Mouse (Mus musculus) macrophage (primary cell): ENCODE results near the gene Retnla. TPM values are rescaled to one million over a fixed set of nuclear protein-coding genes. Genes with fewer than 3 reads are reported as not detected.
"Not testable (repeated sequence)": the region's sequence is repeated elsewhere in the genome, so short reads cannot be mapped to it uniquely, and the experiment has no call there.

Experiments used
- H3K27ac ChIP-seq: fragments of 350-480 bp; formaldehyde crosslinking; 2 replicates; pipeline ENCODE4 v1.9.0; 2021
- H3K36me3 ChIP-seq: fragments of 350-480 bp; formaldehyde crosslinking; 2 replicates; pipeline ENCODE4 v1.9.0; 2021; ENCODE audit errors: inconsistent target
- H3K4me3 ChIP-seq: fragments of 350-480 bp; formaldehyde crosslinking; 2 replicates; pipeline ENCODE4 v1.9.0; 2021; ENCODE audit errors: inconsistent target
- H3K79me2 ChIP-seq: fragments of 350-480 bp; formaldehyde crosslinking; 2 replicates; pipeline ENCODE4 v1.9.0; 2021; ENCODE audit errors: inconsistent target
- WGBS: methylation state at CpG from one replicate; pipeline ENCODE4 v1.1.7; 2026; ENCODE audit warnings: inconsistent platforms; ENCODE audit not compliant: missing documents; 5-methylcytosine and 5-hydroxymethylcytosine counted together
- polyA plus RNA-seq: library from polyadenylated mRNA; stranded (reverse); fragments of 250-400 nt; gene quantifications from 3 replicates; pipeline ENCODE4 v1.2.4, GENCODE M21; 2018; ENCODE audit warnings: inconsistent platforms
- total RNA-seq, 78 experiments: library from RNA; depleted of rRNA; stranded (reverse); fragments of 250-400 nt; gene quantifications; 1 replicate in 9 of 78; 2 replicates in 24 of 78; 3 replicates in 43 of 78; 4 replicates in 2 of 78; pipeline ENCODE4 v1.2.4; 2018; ENCODE audit warnings: inconsistent platforms in 56 of 78

The Retnla gene
- total RNA-seq (2018; cell fraction: chromatin; rRNA removed): not detected
- 1 to 10 TPM in 1 of 26 experiments, not detected in 25; 1.0 TPM for total RNA-seq (2018; cell fraction: cytosol; rRNA removed)
- total RNA-seq (2018; cell fraction: nucleus; rRNA removed): 1 to 10 TPM in 1 of 26 experiments, not detected in 25; 1.9 TPM
- not detected in 3 replicates for polyA plus RNA-seq

GRCm38 (mm10) chr16:48842266-48842665 lies at the start of gene Retnla:
Gene Retnla, plus strand, starts transcription at chr16:48842551.
- 92% methylated on average over 3 of the region's 3 CpGs for WGBS
- Histone ChIP-seq H3K27ac (no peak within 1 kb of the TSS), H3K36me3 (no peaks in the 10 kb centered on the region), H3K4me3 (no peak within 1 kb of the TSS), H3K79me2 (no peaks in the 10 kb centered on the region)

- Histone ChIP-seq H3K27ac (no peak overlapping the region), H3K79me2 (no peaks in the 10 kb centered on the region), H3K36me3 (no peaks in the 10 kb centered on the region), H3K4me3 (no peak overlapping the region)
- WGBS: 59% methylated on average over 3 of the region's 3 CpGs
Observed at GRCm38 (mm10) chr16:48798285-48798684, 44.1 kb upstream of the Retnla start.

- H3K36me3 ChIP-seq: no peaks in the 10 kb centered on the region
- H3K79me2 ChIP-seq: no peaks in the 10 kb centered on the region
- H3K27ac ChIP-seq: no peak overlapping the region
- 55% methylated on average over 3 of the region's 3 CpGs for WGBS
- H3K4me3 ChIP-seq: no peak overlapping the region
Observed at GRCm38 (mm10) chr16:48799470-48799869, 42.9 kb upstream of the Retnla start.

GRCm38 (mm10) chr16:48800906-48801305 lies 41.4 kb upstream of the Retnla start:
- H3K36me3 ChIP-seq: no peaks in the 10 kb centered on the region
- 47% methylated on average over 2 of the region's 2 CpGs for WGBS
- H3K79me2 ChIP-seq: no peaks in the 10 kb centered on the region
- no peak overlapping the region for H3K27ac ChIP-seq
- H3K4me3 ChIP-seq: no peak overlapping the region

GRCm38 (mm10) chr16:48805412-48805811 lies 36.9 kb upstream of the Retnla start:
- WGBS: 86% methylated on average over 1 of the region's 1 CpGs
- no peaks in the 10 kb centered on the region for H3K79me2 ChIP-seq
- no peak overlapping the region for H3K4me3 ChIP-seq
- H3K27ac ChIP-seq: no peak overlapping the region
- no peaks in the 10 kb centered on the region for H3K36me3 ChIP-seq

GRCm38 (mm10) chr16:48806521-48806920 lies 35.8 kb upstream of the Retnla start:
- no peak overlapping the region for H3K27ac ChIP-seq
- H3K4me3 ChIP-seq: no peak overlapping the region
- no peaks in the 10 kb centered on the region for H3K36me3 ChIP-seq
- no peaks in the 10 kb centered on the region for H3K79me2 ChIP-seq
- WGBS: 0% methylated on average over 1 of the region's 1 CpGs

- no peaks in the 10 kb centered on the region for H3K79me2 ChIP-seq
- H3K4me3 ChIP-seq: no peak overlapping the region
- WGBS: 65% methylated on average over 2 of the region's 2 CpGs
- no peak overlapping the region for H3K27ac ChIP-seq
- H3K36me3 ChIP-seq: no peaks in the 10 kb centered on the region
Observed at GRCm38 (mm10) chr16:48809374-48809773, 33.0 kb upstream of the Retnla start.

GRCm38 (mm10) chr16:48811881-48812436 lies 30.4 kb upstream of the Retnla start:
- H3K27ac ChIP-seq: no peak overlapping the region
- H3K36me3 ChIP-seq: no peaks in the 10 kb centered on the region
- 29% methylated on average over 6 of the region's 7 CpGs for WGBS
- H3K4me3 ChIP-seq: no peak overlapping the region
- H3K79me2 ChIP-seq: no peaks in the 10 kb centered on the region

GRCm38 (mm10) chr16:48816695-48817094 lies 25.7 kb upstream of the Retnla start, which contains the start of gene Retnlb:
Gene Retnlb, plus strand, starts transcription at chr16:48816856.
- Histone ChIP-seq H3K36me3 (no peaks in the 10 kb centered on the region), H3K27ac (no peak within 1 kb of the TSS), H3K4me3 (no peak within 1 kb of the TSS), H3K79me2 (no peaks in the 10 kb centered on the region)
- WGBS: 95% methylated on average over 2 of the region's 2 CpGs

- Histone ChIP-seq H3K79me2 (no peaks in the 10 kb centered on the region), H3K36me3 (no peaks in the 10 kb centered on the region)
- 33% methylated on average over 6 of the region's 6 CpGs for WGBS
Observed at GRCm38 (mm10) chr16:48818524-48818923, 23.8 kb upstream of the Retnla start.

GRCm38 (mm10) chr16:48826474-48826873 lies 15.9 kb upstream of the Retnla start:
- Histone ChIP-seq H3K36me3 (no peaks in the 10 kb centered on the region), H3K4me3 (no peak overlapping the region), H3K27ac (no peak overlapping the region), H3K79me2 (no peaks in the 10 kb centered on the region)
- WGBS: 96% methylated on average over 3 of the region's 3 CpGs

More at GRCm38 (mm10) chr16:48818524-48818923, 23.8 kb upstream of the Retnla start:
- Histone ChIP-seq H3K4me3 (no peak overlapping the region), H3K27ac (no peak overlapping the region)

- H3K27ac ChIP-seq: 0 out of 2 replicates have a peak overlapping the region, but pooled peaks have one; percentile 4
- no peak overlapping the region for H3K4me3 ChIP-seq
- 17% methylated on average over 1 of the region's 1 CpGs for WGBS
- no peaks in the 10 kb centered on the region for H3K79me2 ChIP-seq
- no peaks in the 10 kb centered on the region for H3K36me3 ChIP-seq
Observed at GRCm38 (mm10) chr16:48827625-48828024, 14.7 kb upstream of the Retnla start.

GRCm38 (mm10) chr16:48829060-48829459 lies 13.3 kb upstream of the Retnla start:
- WGBS: 31% methylated on average over 4 of the region's 4 CpGs
- Histone ChIP-seq H3K27ac (no peak overlapping the region), H3K36me3 (no peaks in the 10 kb centered on the region), H3K79me2 (no peaks in the 10 kb centered on the region), H3K4me3 (no peak overlapping the region)

GRCm38 (mm10) chr16:48832055-48832454 lies 10.3 kb upstream of the Retnla start:
- WGBS: 84% methylated on average over 6 of the region's 8 CpGs

GRCm38 (mm10) chr16:48833626-48834025 lies 8.7 kb upstream of the Retnla start:
- not testable (repeated sequence) for H3K4me3 ChIP-seq, H3K27ac ChIP-seq, H3K36me3 ChIP-seq, H3K79me2 ChIP-seq
- 0% methylated on average over 1 of the region's 1 CpGs for WGBS

More at GRCm38 (mm10) chr16:48832055-48832454, 10.3 kb upstream of the Retnla start:
- Histone ChIP-seq H3K27ac (peak overlapping the region; percentile 74), H3K79me2 (no peaks in the 10 kb centered on the region), H3K36me3 (no peaks in the 10 kb centered on the region), H3K4me3 (no peak overlapping the region)
